Mouse (Mus musculus): ENCODE measurements around the gene Tank. TPM values are rescaled to one million over a fixed set of nuclear protein-coding genes. Genes with fewer than 3 reads are reported as not detected.

The Tank gene
- polyA plus RNA-seq, 1 experiment from 2014 or later = 25.2 TPM

DNA sequence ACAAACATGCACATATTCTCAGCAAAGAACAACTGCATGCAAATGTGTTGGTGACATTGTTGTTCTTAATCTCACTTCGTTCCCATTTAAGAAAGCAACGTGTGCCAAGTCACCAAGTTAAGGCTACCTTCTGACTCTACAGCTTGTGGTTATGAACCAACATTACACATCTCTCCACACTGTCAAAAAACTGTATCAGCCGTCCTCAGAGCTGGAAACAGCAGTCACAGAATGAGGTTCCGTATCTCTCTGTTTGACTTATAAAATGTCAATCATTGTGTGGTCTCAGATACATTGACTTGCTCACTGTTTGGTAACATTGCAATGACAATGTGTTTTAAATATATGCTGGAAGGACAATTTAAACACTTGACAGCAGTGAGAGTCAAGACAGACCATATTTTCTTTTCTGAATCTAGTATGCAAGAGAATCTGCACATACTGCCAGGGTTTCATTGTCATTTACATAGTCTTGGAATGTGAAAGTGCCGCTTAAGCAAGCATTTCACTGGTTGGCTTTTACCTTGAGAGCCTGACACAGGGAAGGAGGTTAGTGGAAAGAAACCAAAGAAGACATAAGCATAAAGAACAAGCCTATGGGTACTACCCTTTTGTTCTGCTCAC lies 20.4 kb upstream of the Tank start:
- ATAC-seq (ENCODE audit: low FRiP score) = no peak
- Histone ChIP-seq H3K4me1 (peaks cover 10% of the 10 kb centered on the region), H3K4me3 (replicated peaks) (no peak overlapping the region), H3K27me3 (replicated peaks) (no peaks in the 10 kb centered on the region), H3K4me2 (no peak overlapping the region), H3K9ac (replicated peaks) (no peak overlapping the region), H3K9me3 (replicated peaks) (no peaks in the 10 kb centered on the region), H3K36me3 (no peaks in the 10 kb centered on the region), H3K27ac (replicated peaks) (no peak overlapping the region)
- 91% methylated on average over 5 of the region's 5 CpGs for WGBS

DNA sequence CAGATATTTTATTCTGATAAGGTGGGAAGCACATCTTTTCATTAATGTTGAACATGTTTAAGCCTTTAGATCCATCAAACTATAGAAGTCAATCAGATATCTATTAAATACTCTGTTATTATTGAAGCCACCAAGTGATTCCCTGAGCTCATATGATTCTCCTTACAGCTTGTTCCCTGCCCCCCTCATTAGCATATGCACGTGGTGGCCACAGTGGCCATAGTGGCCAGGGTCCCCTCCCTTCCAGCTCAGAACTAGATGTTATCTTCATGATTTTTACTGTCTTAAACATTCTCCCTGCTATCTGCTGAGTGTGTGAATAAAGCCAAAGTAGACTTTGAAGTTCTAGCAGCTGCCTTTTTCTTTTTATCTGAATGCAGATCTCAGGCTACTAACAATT lies 17.3 kb upstream of the Tank start:
- H3K4me3 ChIP-seq (replicated peaks) = no peak overlapping the region
- no peaks in the 10 kb centered on the region for H3K9me3 ChIP-seq (replicated peaks)
- H3K4me1 ChIP-seq = no peaks in the 10 kb centered on the region
- ATAC-seq (ENCODE audit: low FRiP score) = no peak
- 9% methylated on average over 1 of the region's 1 CpGs for WGBS
- no peak overlapping the region for H3K9ac ChIP-seq (replicated peaks)
- no peaks in the 10 kb centered on the region for H3K27me3 ChIP-seq (replicated peaks)
- no peaks in the 10 kb centered on the region for H3K36me3 ChIP-seq
- H3K4me2 ChIP-seq = no peak overlapping the region
- no peak overlapping the region for H3K27ac ChIP-seq (replicated peaks)

DNA sequence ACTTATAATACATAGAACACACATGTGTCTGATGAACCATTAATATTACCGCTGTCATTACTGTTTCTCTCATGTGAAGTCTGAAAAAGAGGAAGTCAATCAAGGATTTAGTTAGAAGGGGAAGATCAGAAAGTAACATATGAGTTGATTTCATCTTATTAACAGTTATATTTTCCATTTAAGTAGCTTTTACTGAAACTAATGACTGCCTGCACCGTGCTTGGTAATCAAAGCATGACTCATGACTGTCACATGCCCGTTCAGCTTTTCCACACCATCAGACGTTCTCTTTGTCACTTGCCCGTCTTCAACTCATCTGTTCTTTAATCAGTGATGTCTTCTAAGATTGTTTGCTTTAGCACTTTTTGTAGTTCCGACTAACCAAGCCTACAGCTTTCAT lies 15.2 kb upstream of the Tank start:
- H3K27me3 ChIP-seq (replicated peaks) = no peaks in the 10 kb centered on the region
- ATAC-seq (ENCODE audit: low FRiP score) = no peak
- no peaks in the 10 kb centered on the region for H3K4me1 ChIP-seq
- H3K4me2 ChIP-seq = no peak overlapping the region
- H3K9ac ChIP-seq (replicated peaks) = no peak overlapping the region
- 84% methylated on average over 6 of the region's 6 CpGs for WGBS
- no peak overlapping the region for H3K27ac ChIP-seq (replicated peaks)
- no peaks in the 10 kb centered on the region for H3K9me3 ChIP-seq (replicated peaks)
- H3K36me3 ChIP-seq = no peaks in the 10 kb centered on the region
- no peak overlapping the region for H3K4me3 ChIP-seq (replicated peaks)

- no peak overlapping the region for H3K4me2 ChIP-seq
- ATAC-seq (ENCODE audit: low FRiP score) = no peak
Measured at GRCm38 (mm10) chr2:61567045-61567783, 11.2 kb upstream of the Tank start.

GRCm38 (mm10) chr2:61569181-61569580 lies 9.2 kb upstream of the Tank start:
- WGBS = 90% methylated on average over 6 of the region's 6 CpGs

More at GRCm38 (mm10) chr2:61567045-61567783, 11.2 kb upstream of the Tank start:
- H3K27ac ChIP-seq (replicated peaks) = no peak overlapping the region
- no peaks in the 10 kb centered on the region for H3K4me1 ChIP-seq
- no peak overlapping the region for H3K9ac ChIP-seq (replicated peaks)
- no peaks in the 10 kb centered on the region for H3K9me3 ChIP-seq (replicated peaks)
- H3K27me3 ChIP-seq (replicated peaks) = no peaks in the 10 kb centered on the region
- H3K4me3 ChIP-seq (replicated peaks) = no peak overlapping the region
- WGBS = 71% methylated on average over 4 of the region's 4 CpGs
- H3K36me3 ChIP-seq = no peaks in the 10 kb centered on the region

DNA sequence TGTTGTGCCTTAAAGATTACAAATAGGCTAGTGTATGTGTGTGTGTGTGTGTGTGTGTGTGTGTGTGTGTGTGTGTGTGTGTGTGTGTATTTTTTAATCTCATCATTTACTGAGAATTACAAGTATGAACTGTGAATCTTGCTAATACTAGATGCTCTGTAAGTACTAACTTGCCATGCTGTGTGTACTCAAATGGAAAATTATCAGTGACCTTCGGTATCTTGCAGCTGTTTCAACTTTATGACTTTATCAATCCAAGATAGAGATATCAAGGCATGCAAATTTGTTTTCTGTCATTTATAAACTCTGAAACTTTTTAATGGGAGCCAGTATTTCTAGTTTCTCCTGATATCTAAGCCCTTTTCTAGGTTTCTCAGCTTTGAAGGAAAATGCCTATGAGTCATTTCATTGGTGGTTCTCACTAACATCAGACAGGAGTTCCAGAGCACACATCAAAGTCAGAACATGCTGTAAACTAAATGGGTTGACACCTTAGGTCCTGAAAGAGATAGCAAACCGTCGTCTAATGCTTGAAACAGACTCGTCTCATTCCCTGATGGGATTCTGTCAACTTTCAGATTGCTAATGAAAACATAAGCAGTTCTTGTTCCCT lies 6.9 kb upstream of the Tank start:
- H3K4me2 ChIP-seq = no peak overlapping the region
- H3K4me3 ChIP-seq (replicated peaks) = no peak overlapping the region
- no peak overlapping the region for H3K27ac ChIP-seq (replicated peaks)
- H3K4me1 ChIP-seq = no peaks in the 10 kb centered on the region
- ATAC-seq (ENCODE audit: low FRiP score) = no peak
- H3K9ac ChIP-seq (replicated peaks) = no peak overlapping the region
- H3K36me3 ChIP-seq = no peaks in the 10 kb centered on the region
- H3K27me3 ChIP-seq (replicated peaks) = no peaks in the 10 kb centered on the region
- no peaks in the 10 kb centered on the region for H3K9me3 ChIP-seq (replicated peaks)
- WGBS = 71% methylated on average over 4 of the region's 4 CpGs

More at GRCm38 (mm10) chr2:61569181-61569580, 9.2 kb upstream of the Tank start:
- H3K4me1 ChIP-seq = no peaks in the 10 kb centered on the region
- H3K36me3 ChIP-seq = no peaks in the 10 kb centered on the region
- H3K4me3 ChIP-seq (replicated peaks) = no peak overlapping the region
- H3K4me2 ChIP-seq = no peak overlapping the region
- H3K27me3 ChIP-seq (replicated peaks) = no peaks in the 10 kb centered on the region
- ATAC-seq (ENCODE audit: low FRiP score) = no peak
- no peak overlapping the region for H3K27ac ChIP-seq (replicated peaks)
- H3K9ac ChIP-seq (replicated peaks) = no peak overlapping the region
- no peaks in the 10 kb centered on the region for H3K9me3 ChIP-seq (replicated peaks)

- Histone ChIP-seq H3K27me3 (replicated peaks) (no peaks in the 10 kb centered on the region), H3K4me1 (no peaks in the 10 kb centered on the region), H3K9me3 (replicated peaks) (no peaks in the 10 kb centered on the region), H3K4me3 (replicated peaks) (no peak overlapping the region), H3K27ac (replicated peaks) (no peak overlapping the region), H3K36me3 (no peaks in the 10 kb centered on the region), H3K4me2 (no peak overlapping the region), H3K9ac (replicated peaks) (no peak overlapping the region)
- no peak for ATAC-seq (ENCODE audit: low FRiP score)
- WGBS = 93% methylated on average over 3 of the region's 3 CpGs
Measured at GRCm38 (mm10) chr2:61576497-61576896, 1.9 kb upstream of the Tank start.

- no peak overlapping the region for H3K4me2 ChIP-seq
- no peaks in the 10 kb centered on the region for H3K27me3 ChIP-seq (replicated peaks)
- H3K9me3 ChIP-seq (replicated peaks) = no peaks in the 10 kb centered on the region
- ATAC-seq (ENCODE audit: low FRiP score) = no peak
- H3K36me3 ChIP-seq = no peaks in the 10 kb centered on the region
- no peaks in the 10 kb centered on the region for H3K4me1 ChIP-seq
- H3K4me3 ChIP-seq (replicated peaks) = no peak overlapping the region
- no peak overlapping the region for H3K27ac ChIP-seq (replicated peaks)
- 86% methylated on average over 17 of the region's 17 CpGs for WGBS
- H3K9ac ChIP-seq (replicated peaks) = no peak overlapping the region
Measured at GRCm38 (mm10) chr2:61576928-61577695, 1.3 kb upstream of the Tank start.

DNA sequence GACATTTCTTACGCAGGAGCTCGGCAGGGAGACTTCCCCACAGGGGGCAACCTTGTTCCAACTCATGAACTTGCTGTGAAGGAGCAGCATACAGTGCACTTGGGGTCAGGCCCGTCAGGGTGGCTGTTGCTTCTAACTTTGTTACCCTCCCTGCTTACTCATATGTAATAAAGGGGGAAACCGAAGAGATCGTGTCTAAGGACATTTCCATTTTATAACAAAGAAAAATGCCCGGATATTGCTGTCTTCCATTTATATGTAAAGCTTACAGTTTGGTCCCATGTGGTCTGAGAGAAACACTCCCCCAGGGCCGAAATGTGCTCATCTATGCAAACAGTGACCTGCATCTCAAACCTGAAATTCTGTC lies 706 bp upstream of the Tank start:
- Histone ChIP-seq H3K9me3 (replicated peaks) (no peaks in the 10 kb centered on the region), H3K4me1 (no peaks in the 10 kb centered on the region), H3K36me3 (no peaks in the 10 kb centered on the region), H3K27ac (replicated peaks) (no peak overlapping the region), H3K27me3 (replicated peaks) (no peaks in the 10 kb centered on the region), H3K4me3 (replicated peaks) (no peak overlapping the region), H3K9ac (replicated peaks) (no peak overlapping the region), H3K4me2 (no peak overlapping the region)
- ATAC-seq (ENCODE audit: low FRiP score) = no peak
- WGBS = 64% methylated on average over 7 of the region's 7 CpGs

GRCm38 (mm10) chr2:61579501-61579990 lies 1.2 kb downstream of the Tank start:
- Histone ChIP-seq H3K27ac (replicated peaks) (no peak overlapping the region), H3K4me1 (no peaks in the 10 kb centered on the region), H3K9ac (replicated peaks) (no peak overlapping the region), H3K9me3 (replicated peaks) (no peaks in the 10 kb centered on the region), H3K27me3 (replicated peaks) (no peaks in the 10 kb centered on the region), H3K36me3 (no peaks in the 10 kb centered on the region), H3K4me3 (replicated peaks) (no peak overlapping the region), H3K4me2 (no peak overlapping the region)
- WGBS = 49% methylated on average over 3 of the region's 3 CpGs
- ATAC-seq (ENCODE audit: low FRiP score) = no peak

- H3K4me2 ChIP-seq = no peak overlapping the region
- ATAC-seq (ENCODE audit: low FRiP score) = no peak
- H3K27me3 ChIP-seq (replicated peaks) = no peaks in the 10 kb centered on the region
- no peak overlapping the region for H3K9ac ChIP-seq (replicated peaks)
- H3K4me3 ChIP-seq (replicated peaks) = no peak overlapping the region
- H3K36me3 ChIP-seq = no peaks in the 10 kb centered on the region
- 86% methylated on average over 3 of the region's 3 CpGs for WGBS
- H3K9me3 ChIP-seq (replicated peaks) = no peaks in the 10 kb centered on the region
- no peaks in the 10 kb centered on the region for H3K4me1 ChIP-seq
- H3K27ac ChIP-seq (replicated peaks) = no peak overlapping the region
Measured at GRCm38 (mm10) chr2:61580091-61580490, 1.7 kb downstream of the Tank start.
